Mouse (Mus musculus): ENCODE data around the gene Atg16l2.

The Atg16l2 gene

GRCm38 (mm10) chr7:101301881-101302456 lies at the start of gene Atg16l2:
Gene Atg16l2, minus strand, starts transcription at chr7:101302251.
- DNase-seq (ENCODE audit: low read depth, low spot score) = peak; percentile 80

GRCm38 (mm10) chr7:101349861-101350260 lies 47.8 kb upstream of the Atg16l2 start:
- DNase-seq (ENCODE audit: low read depth, low spot score) = peak; percentile 24

GRCm38 (mm10) chr7:101348312-101348711 lies 46.3 kb upstream of the Atg16l2 start:
- DNase-seq (ENCODE audit: low read depth, low spot score) = no peak

- no peak for DNase-seq (ENCODE audit: low read depth, low spot score)
Measured at GRCm38 (mm10) chr7:101347767-101348270, 45.8 kb upstream of the Atg16l2 start, which contains the start of gene Arap1. Gene Arap1, plus strand, starts transcription at chr7:101348067.

GRCm38 (mm10) chr7:101346991-101347390 lies 44.9 kb upstream of the Atg16l2 start:
- DNase-seq (ENCODE audit: low read depth, low spot score) = no peak

- no peak for DNase-seq (ENCODE audit: low read depth, low spot score)
Measured at GRCm38 (mm10) chr7:101344892-101345291, 42.8 kb upstream of the Atg16l2 start.

- DNase-seq (ENCODE audit: low read depth, low spot score) = no peak
Measured at GRCm38 (mm10) chr7:101343135-101343534, 41.1 kb upstream of the Atg16l2 start.

- no peak for DNase-seq (ENCODE audit: low read depth, low spot score)
Measured at GRCm38 (mm10) chr7:101341405-101341804, 39.4 kb upstream of the Atg16l2 start.

- DNase-seq (ENCODE audit: low read depth, low spot score) = no peak
Measured at GRCm38 (mm10) chr7:101337401-101337800, 35.4 kb upstream of the Atg16l2 start.

- no peak for DNase-seq (ENCODE audit: low read depth, low spot score)
Measured at GRCm38 (mm10) chr7:101336686-101337085, 34.6 kb upstream of the Atg16l2 start.

GRCm38 (mm10) chr7:101335228-101335627 lies 33.2 kb upstream of the Atg16l2 start:
- DNase-seq (ENCODE audit: low read depth, low spot score) = no peak

GRCm38 (mm10) chr7:101332045-101332831 lies 30.2 kb upstream of the Atg16l2 start:
- DNase-seq (ENCODE audit: low read depth, low spot score) = no peak

GRCm38 (mm10) chr7:101330841-101331173 lies 28.8 kb upstream of the Atg16l2 start:
- no peak for DNase-seq (ENCODE audit: low read depth, low spot score)

- DNase-seq (ENCODE audit: low read depth, low spot score) = no peak
Measured at GRCm38 (mm10) chr7:101330074-101330840, 28.2 kb upstream of the Atg16l2 start.

- no peak for DNase-seq (ENCODE audit: low read depth, low spot score)
Measured at GRCm38 (mm10) chr7:101329606-101330005, 27.6 kb upstream of the Atg16l2 start.

- no peak for DNase-seq (ENCODE audit: low read depth, low spot score)
Measured at GRCm38 (mm10) chr7:101328621-101329158, 26.6 kb upstream of the Atg16l2 start.

- no peak for DNase-seq (ENCODE audit: low read depth, low spot score)
Measured at GRCm38 (mm10) chr7:101327786-101328185, 25.7 kb upstream of the Atg16l2 start.

GRCm38 (mm10) chr7:101327263-101327662 lies 25.2 kb upstream of the Atg16l2 start:
- no peak for DNase-seq (ENCODE audit: low read depth, low spot score)

GRCm38 (mm10) chr7:101326006-101326405 lies 24.0 kb upstream of the Atg16l2 start:
- DNase-seq (ENCODE audit: low read depth, low spot score) = no peak

GRCm38 (mm10) chr7:101324142-101324962 lies 22.3 kb upstream of the Atg16l2 start:
- DNase-seq (ENCODE audit: low read depth, low spot score) = no peak

- no peak for DNase-seq (ENCODE audit: low read depth, low spot score)
Measured at GRCm38 (mm10) chr7:101323141-101323594, 21.1 kb upstream of the Atg16l2 start.

Data from brain, embryonic 18.5 days (tissue).